Mouse (Mus musculus) liver, embryonic 14.5 days (tissue): ENCODE measurements around the gene Rnf113a2. TPM values are rescaled to one million over a fixed set of nuclear protein-coding genes. Genes with fewer than 3 reads are reported as not detected.

Source experiments
- ATAC-seq: fragments of 200-750 bp; cut with Nextera tagmentation; 2 replicates; pipeline ENCODE4 v1.8.0; 2017; ENCODE audit warnings: moderate number of reproducible peaks, mild to moderate bottlenecking, moderate library complexity; ENCODE audit not compliant: insufficient read depth
- DNase-seq, 3 experiments: peaks; one replicate each; pipeline ENCODE4 v3.0.0-alpha.2; 2012 to 2013; ENCODE audit warnings: low read depth in 3 of 3, low spot score in 3 of 3
- H3K27ac ChIP-seq: fragments of 300-500 bp; sonication (generic); 2 replicates; pipeline ENCODE4 v1.5.1; 2014; ENCODE audit warnings: moderate library complexity, mild to moderate bottlenecking, control low read depth, inconsistent platforms
- H3K27me3 ChIP-seq: fragments of 300-500 bp; sonication (generic); 2 replicates; pipeline ENCODE4 v1.6.1; 2014; ENCODE audit warnings: mild to moderate bottlenecking, low read length, moderate library complexity; ENCODE audit not compliant: control insufficient read depth, insufficient read depth
- H3K36me3 ChIP-seq: fragments of 300-500 bp; sonication (generic); replicated peaks from 2 replicates; pipeline ENCODE4 v1.6.1; 2014; ENCODE audit warnings: low read depth; ENCODE audit not compliant: control insufficient read depth, insufficient read depth
- H3K4me1 ChIP-seq, 2 experiments: fragments of 200-500 bp in 1 of 2; fragments of 300-500 bp in 1 of 2; sonication (generic) in 1 of 2; replicated peaks; 2 replicates each; pipeline ENCODE4 v1.6.1; 2012 to 2014; ENCODE audit warnings: antibody characterized with exemption in 1 of 2, inconsistent platforms in 1 of 2, low read length in 1 of 2; ENCODE audit not compliant: control insufficient read depth in 2 of 2, insufficient read depth in 2 of 2
- H3K4me2 ChIP-seq: fragments of 300-500 bp; sonication (generic); 2 replicates; pipeline ENCODE4 v1.6.1; 2014; ENCODE audit warnings: low read depth, mild to moderate bottlenecking, control low read depth, moderate library complexity
- H3K4me3 ChIP-seq, 2 experiments: fragments of 200-500 bp in 1 of 2; fragments of 300-500 bp in 1 of 2; sonication (generic) in 1 of 2; 2 replicates each; pipeline ENCODE4 v1.5.1; 2012 to 2014; ENCODE audit warnings: low read depth in 2 of 2, low read length in 2 of 2, mild to moderate bottlenecking in 2 of 2, control low read depth in 1 of 2, inconsistent platforms in 1 of 2, moderate library complexity in 1 of 2; ENCODE audit not compliant: insufficient read depth in 1 of 2
- H3K9ac ChIP-seq: fragments of 300-500 bp; sonication (generic); replicated peaks from 2 replicates; pipeline ENCODE4 v1.6.1; 2014; ENCODE audit warnings: mild to moderate bottlenecking, control low read depth, moderate library complexity
- H3K9me3 ChIP-seq: fragments of 300-500 bp; sonication (generic); 2 replicates; pipeline ENCODE4 v1.6.1; 2016; ENCODE audit warnings: low read length, mixed read lengths; ENCODE audit not compliant: control insufficient read depth
- CTCF ChIP-seq: IDR thresholded peaks from 2 replicates; pipeline ENCODE4 v1.5.1; 2016; ENCODE audit warnings: antibody characterized with exemption, low read depth, control low read depth
- EP300 ChIP-seq: IDR thresholded peaks from 2 replicates; pipeline ENCODE4 v1.6.1; 2016; ENCODE audit warnings: antibody characterized with exemption, low read depth
- WGBS: fragments of 180-500 bp; shearing (Covaris S2); extraction: QIAGEN DNeasy Blood & Tissue Kit; methylation state at CpG from one replicate; pipeline ENCODE4 v1.1.7; 2014; ENCODE audit not compliant: insufficient replicate concordance; 5-methylcytosine and 5-hydroxymethylcytosine counted together
- polyA plus RNA-seq, 2 experiments: library from polyadenylated mRNA; depleted of rRNA in 1 of 2; stranded (reverse) in 1 of 2; unstranded in 1 of 2; fragments of >200 nt; fragmentation: Nextera tagmentation in 1 of 2; extraction: Ambion mirVana in 1 of 2; gene quantifications; 2 replicates each; pipeline versions ENCODE4 v1.2.1 to v1.2.3; 2012 to 2014

Rnf113a2 gene
- polyA plus RNA-seq, 2 experiments = 10.0 to 13.2 TPM

- TF ChIP-seq EP300 (no peak), CTCF (peak; percentile 32; the same call in 1 of the 2 replicates)
- no peak overlapping the region for H3K4me3 ChIP-seq
Observed at GRCm38 (mm10) chr12:84459845-84460244, 42.8 kb downstream of the Rnf113a2 start.

GRCm38 (mm10) chr12:84461416-84461815 lies 44.4 kb downstream of the Rnf113a2 start:
- WGBS = 85% methylated on average over 5 of the region's 5 CpGs
- Histone ChIP-seq H3K9me3 (no peaks in the 10 kb centered on the region), H3K9ac (no peak overlapping the region), H3K4me1 (no peaks in the 10 kb centered on the region), H3K4me2 (no peak overlapping the region), H3K27ac (no peak overlapping the region), H3K36me3 (peaks cover 50% of the 10 kb centered on the region), H3K27me3 (no peaks in the 10 kb centered on the region), H3K4me3 (no peak overlapping the region)
- TF ChIP-seq EP300 = no peak
- no peak for TF ChIP-seq CTCF
- DNase-seq (no peak), ATAC-seq (no peak)

More at GRCm38 (mm10) chr12:84459845-84460244, 42.8 kb downstream of the Rnf113a2 start:
- H3K36me3 ChIP-seq = peaks cover 50% of the 10 kb centered on the region
- H3K4me1 ChIP-seq = no peaks in the 10 kb centered on the region
- no peak overlapping the region for H3K9ac ChIP-seq
- H3K27me3 ChIP-seq = no peaks in the 10 kb centered on the region
- WGBS = 55% methylated on average over 1 of the region's 1 CpGs
- no peak for DNase-seq
- no peaks in the 10 kb centered on the region for H3K9me3 ChIP-seq
- ATAC-seq = no peak
- H3K4me2 ChIP-seq = no peak overlapping the region
- H3K27ac ChIP-seq = no peak overlapping the region

GRCm38 (mm10) chr12:84462856-84463255 lies 45.9 kb downstream of the Rnf113a2 start:
- no peak for DNase-seq
- H3K9me3 ChIP-seq = no peaks in the 10 kb centered on the region
- no peak overlapping the region for H3K9ac ChIP-seq
- no peak overlapping the region for H3K27ac ChIP-seq
- 80% methylated on average over 3 of the region's 3 CpGs for WGBS
- peaks cover 42% of the 10 kb centered on the region for H3K36me3 ChIP-seq
- no peak for ATAC-seq
- no peaks in the 10 kb centered on the region for H3K4me1 ChIP-seq
- TF ChIP-seq EP300 (no peak), CTCF (no peak)
- H3K27me3 ChIP-seq = no peaks in the 10 kb centered on the region
- no peak overlapping the region for H3K4me2 ChIP-seq
- no peak overlapping the region for H3K4me3 ChIP-seq

Other genes with a start within 250 kb of the Rnf113a2 start
- gene Elmsan1, start 198.3 kb upstream of the Rnf113a2 start, polyA plus RNA-seq (2012; rRNA removed) = 3.9 and 4.3 TPM in 2 replicates
- 4.5 and 5.1 TPM in 2 replicates for gene Elmsan1, start 198.3 kb upstream of the Rnf113a2 start, polyA plus RNA-seq (2014; fragmentation: Nextera tagmentation; extraction: Ambion mirVana)
- gene Ptgr2, start 132.0 kb upstream of the Rnf113a2 start, polyA plus RNA-seq (2012; rRNA removed) = 7.4 and 13.3 TPM in 2 replicates
- 22.9 and 24.1 TPM in 2 replicates for gene Ptgr2, start 132.0 kb upstream of the Rnf113a2 start, polyA plus RNA-seq (2014; fragmentation: Nextera tagmentation; extraction: Ambion mirVana)
- gene Zfp410, start 100.3 kb upstream of the Rnf113a2 start, polyA plus RNA-seq (2012; rRNA removed) = 19.1 and 23.6 TPM in 2 replicates
- 35.1 and 37.3 TPM in 2 replicates for gene Zfp410, start 100.3 kb upstream of the Rnf113a2 start, polyA plus RNA-seq (2014; fragmentation: Nextera tagmentation; extraction: Ambion mirVana)
- gene Coq6, start 55.5 kb upstream of the Rnf113a2 start, polyA plus RNA-seq (2012; rRNA removed) = 22.0 and 27.2 TPM in 2 replicates
- 22.5 and 27.6 TPM in 2 replicates for gene Coq6, start 55.5 kb upstream of the Rnf113a2 start, polyA plus RNA-seq (2014; fragmentation: Nextera tagmentation; extraction: Ambion mirVana)
- 1.3 and 1.5 TPM in 2 replicates for gene Fam161b, start 55.4 kb upstream of the Rnf113a2 start, polyA plus RNA-seq (2012; rRNA removed)
- 0.68 and 0.81 TPM in 2 replicates for gene Fam161b, start 55.4 kb upstream of the Rnf113a2 start, polyA plus RNA-seq (2014; fragmentation: Nextera tagmentation; extraction: Ambion mirVana)
- gene Entpd5, start 8.2 kb upstream of the Rnf113a2 start, polyA plus RNA-seq (2012; rRNA removed) = 4.3 and 4.9 TPM in 2 replicates
- 10.0 and 10.2 TPM in 2 replicates for gene Entpd5, start 8.2 kb upstream of the Rnf113a2 start, polyA plus RNA-seq (2014; fragmentation: Nextera tagmentation; extraction: Ambion mirVana)
- gene Bbof1, start 8.1 kb upstream of the Rnf113a2 start, polyA plus RNA-seq (2012; rRNA removed) = 0.12 and 0.33 TPM in 2 replicates
- gene Bbof1, start 8.1 kb upstream of the Rnf113a2 start, polyA plus RNA-seq (2014; fragmentation: Nextera tagmentation; extraction: Ambion mirVana) = 0.25 and 0.44 TPM in 2 replicates
- 8.9 and 10.4 TPM in 2 replicates for gene Aldh6a1, start 33.8 kb downstream of the Rnf113a2 start, polyA plus RNA-seq (2012; rRNA removed)
- 24.9 and 26.3 TPM in 2 replicates for gene Aldh6a1, start 33.8 kb downstream of the Rnf113a2 start, polyA plus RNA-seq (2014; fragmentation: Nextera tagmentation; extraction: Ambion mirVana)
- gene Lin52, start 34.2 kb downstream of the Rnf113a2 start, polyA plus RNA-seq (2012; rRNA removed) = 7.4 and 10.8 TPM in 2 replicates
- gene Lin52, start 34.2 kb downstream of the Rnf113a2 start, polyA plus RNA-seq (2014; fragmentation: Nextera tagmentation; extraction: Ambion mirVana) = 10.4 and 12.1 TPM in 2 replicates
- gene Vsx2, start 152.6 kb downstream of the Rnf113a2 start, polyA plus RNA-seq (2012; rRNA removed) = not detected in 2 replicates
- gene Vsx2, start 152.6 kb downstream of the Rnf113a2 start, polyA plus RNA-seq (2014; fragmentation: Nextera tagmentation; extraction: Ambion mirVana) = not detected in 2 replicates
- 3.4 and 3.7 TPM in 2 replicates for gene Abcd4, start 200.2 kb downstream of the Rnf113a2 start, polyA plus RNA-seq (2012; rRNA removed)
- gene Abcd4, start 200.2 kb downstream of the Rnf113a2 start, polyA plus RNA-seq (2014; fragmentation: Nextera tagmentation; extraction: Ambion mirVana) = 1.5 and 1.6 TPM in 2 replicates
- gene Vrtn, start 223.8 kb downstream of the Rnf113a2 start, polyA plus RNA-seq (2012; rRNA removed) = not detected in 2 replicates
- not detected in 2 replicates for gene Vrtn, start 223.8 kb downstream of the Rnf113a2 start, polyA plus RNA-seq (2014; fragmentation: Nextera tagmentation; extraction: Ambion mirVana)